Mouse (Mus musculus): ENCODE results near the gene Ahctf1.

DNA sequence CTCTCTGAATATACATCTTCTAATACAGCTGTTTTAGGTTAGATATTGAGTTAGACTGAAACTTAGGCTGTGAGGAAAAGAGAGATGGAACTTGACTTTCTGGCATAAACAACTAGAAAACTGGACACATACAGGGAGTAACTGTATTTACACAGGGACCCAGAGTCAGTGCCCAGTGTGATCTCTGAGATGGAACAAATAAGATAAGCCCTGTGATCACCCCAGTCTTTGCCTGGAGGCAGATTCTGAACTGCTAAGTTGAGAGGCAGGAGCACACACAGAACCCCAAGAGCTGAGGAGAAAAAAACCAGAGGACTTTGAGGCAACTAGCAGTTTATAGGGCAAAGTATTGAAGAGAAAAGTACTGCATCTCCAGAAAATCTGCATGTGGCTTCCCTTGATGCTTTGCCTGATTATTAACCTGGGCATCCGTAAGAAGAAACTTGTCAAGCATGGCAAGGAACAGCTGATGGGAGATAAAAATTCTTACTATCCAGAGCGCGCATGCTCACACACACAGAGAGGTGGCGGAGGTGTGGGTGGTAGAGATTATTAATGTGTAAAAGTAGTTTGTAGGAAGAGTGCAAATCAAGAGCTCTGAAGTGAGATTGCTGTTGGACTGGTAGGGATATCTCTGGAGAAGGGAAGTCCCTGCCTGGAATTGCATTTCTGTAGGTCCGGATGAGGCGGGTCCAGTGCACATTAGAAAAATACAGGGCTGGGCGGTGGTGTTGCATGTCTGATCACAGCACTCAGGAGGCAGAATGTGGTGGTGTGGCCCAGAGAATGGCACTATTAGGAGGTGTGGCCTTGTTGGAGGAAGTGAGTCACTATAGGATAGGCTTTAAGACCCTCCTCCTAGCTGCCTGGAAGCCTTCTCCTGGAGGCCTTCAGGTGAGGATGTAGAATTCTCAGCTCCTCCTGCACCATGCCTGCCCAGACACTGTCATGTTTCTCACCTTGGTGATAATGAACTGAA is 33.2 kb upstream of the Ahctf1 start:
- no peak for TF ChIP-seq POLR2A (IDR thresholded peaks at IDR 0.05; ENCODE audit: borderline replicate concordance, extremely low read depth, low read depth, low read length)
- no peak for TF ChIP-seq CTCF (IDR thresholded peaks at IDR 0.05; ENCODE audit: insufficient read depth, low read length)

Data from lung, adult 2 months (tissue).